Mouse (Mus musculus): ENCODE measurements at regions not wholly inside any gene's neighbourhood (a gene's known extent, or its start where the extent isn't known, plus 50 kb on each side); places are given as distances from the start of the nearest gene placed in this dataset.

GRCm38 (mm10) chr14:47863701-47864100 is 215.5 kb downstream of the Ktn1 start:
- TF ChIP-seq CTCF (IDR thresholded peaks at IDR 0.05; ENCODE audit: control insufficient read depth, insufficient read depth, low read length), result no peak
- TF ChIP-seq POLR2A (IDR thresholded peaks at IDR 0.05; ENCODE audit: borderline replicate concordance, control insufficient read depth, low read depth, low read length), result no peak
- no peak overlapping the region for H3K4me3 ChIP-seq (replicated peaks; ENCODE audit: control insufficient read depth, low read depth, low read length)
- no peaks in the 10 kb centered on the region; the same call in 1 of the 2 replicates for H3K4me1 ChIP-seq (ENCODE audit: control insufficient read depth, insufficient read depth, low read length)
- WGBS, result 3% methylated on average over 6 of the region's 6 CpGs
- H3K27ac ChIP-seq (ENCODE audit: control insufficient read depth, insufficient read depth, low read depth, low read length, poor library complexity), result no peak overlapping the region

- H3K4me1 ChIP-seq (ENCODE audit: control insufficient read depth, insufficient read depth, low read length), result no peaks in the 10 kb centered on the region; the same call in 1 of the 2 replicates
- no peak overlapping the region for H3K27ac ChIP-seq (ENCODE audit: control insufficient read depth, insufficient read depth, low read depth, low read length, poor library complexity)
- TF ChIP-seq POLR2A (IDR thresholded peaks at IDR 0.05; ENCODE audit: borderline replicate concordance, control insufficient read depth, low read depth, low read length), result no peak
- no peak for TF ChIP-seq CTCF (IDR thresholded peaks at IDR 0.05; ENCODE audit: control insufficient read depth, insufficient read depth, low read length)
- H3K4me3 ChIP-seq (replicated peaks; ENCODE audit: control insufficient read depth, low read depth, low read length), result no peak overlapping the region
- WGBS, result 59% methylated on average over 2 of the region's 2 CpGs
Measured at GRCm38 (mm10) chr14:47867017-47867416, 218.8 kb downstream of the Ktn1 start.

GRCm38 (mm10) chr14:47868258-47868780 is 220.1 kb downstream of the Ktn1 start:
- no peak for TF ChIP-seq POLR2A (IDR thresholded peaks at IDR 0.05; ENCODE audit: borderline replicate concordance, control insufficient read depth, low read depth, low read length)
- no peak for TF ChIP-seq CTCF (IDR thresholded peaks at IDR 0.05; ENCODE audit: control insufficient read depth, insufficient read depth, low read length)
- WGBS, result 70% methylated on average over 3 of the region's 3 CpGs

GRCm38 (mm10) chr14:47876585-47876984 is 228.3 kb downstream of the Ktn1 start:
- 13% methylated on average over 5 of the region's 5 CpGs for WGBS

More at GRCm38 (mm10) chr14:47868258-47868780, 220.1 kb downstream of the Ktn1 start:
- H3K4me3 ChIP-seq (replicated peaks; ENCODE audit: control insufficient read depth, low read depth, low read length), result no peak overlapping the region
- no peaks in the 10 kb centered on the region for H3K4me1 ChIP-seq (ENCODE audit: control insufficient read depth, insufficient read depth, low read length)
- no peak overlapping the region for H3K27ac ChIP-seq (ENCODE audit: control insufficient read depth, insufficient read depth, low read depth, low read length, poor library complexity)

DNA sequence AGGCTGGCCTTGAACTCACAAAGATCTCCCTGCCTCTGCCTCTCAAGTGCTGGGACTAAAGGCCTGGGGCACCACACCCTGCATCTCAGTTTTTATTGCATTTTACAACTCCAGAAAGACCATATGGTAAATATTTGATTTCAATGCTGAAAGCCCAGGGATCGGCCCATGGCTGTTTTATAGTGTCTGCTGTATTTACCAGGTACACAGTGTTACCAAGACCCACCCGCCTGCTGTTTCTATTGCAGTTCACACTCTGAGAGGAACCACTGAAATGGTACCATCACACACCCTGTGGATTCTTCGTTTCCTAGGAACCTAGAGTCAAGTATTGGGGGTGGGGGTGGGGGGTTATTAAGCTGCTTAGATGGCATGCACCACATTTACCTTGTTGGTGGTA is 228.9 kb downstream of the Ktn1 start:
- Histone ChIP-seq H3K4me1 (ENCODE audit: control insufficient read depth, insufficient read depth, low read length) (no peaks in the 10 kb centered on the region), H3K4me3 (replicated peaks; ENCODE audit: control insufficient read depth, low read depth, low read length) (no peak overlapping the region), H3K27ac (ENCODE audit: control insufficient read depth, insufficient read depth, low read depth, low read length, poor library complexity) (no peak overlapping the region)
- 78% methylated on average over 3 of the region's 3 CpGs for WGBS
- TF ChIP-seq CTCF (IDR thresholded peaks at IDR 0.05; ENCODE audit: control insufficient read depth, insufficient read depth, low read length) (no peak), POLR2A (IDR thresholded peaks at IDR 0.05; ENCODE audit: borderline replicate concordance, control insufficient read depth, low read depth, low read length) (no peak)

More at GRCm38 (mm10) chr14:47876585-47876984, 228.3 kb downstream of the Ktn1 start:
- no peak overlapping the region for H3K4me3 ChIP-seq (replicated peaks; ENCODE audit: control insufficient read depth, low read depth, low read length)
- H3K4me1 ChIP-seq (ENCODE audit: control insufficient read depth, insufficient read depth, low read length), result no peaks in the 10 kb centered on the region
- no peak overlapping the region for H3K27ac ChIP-seq (ENCODE audit: control insufficient read depth, insufficient read depth, low read depth, low read length, poor library complexity)
- no peak for TF ChIP-seq CTCF (IDR thresholded peaks at IDR 0.05; ENCODE audit: control insufficient read depth, insufficient read depth, low read length)

DNA sequence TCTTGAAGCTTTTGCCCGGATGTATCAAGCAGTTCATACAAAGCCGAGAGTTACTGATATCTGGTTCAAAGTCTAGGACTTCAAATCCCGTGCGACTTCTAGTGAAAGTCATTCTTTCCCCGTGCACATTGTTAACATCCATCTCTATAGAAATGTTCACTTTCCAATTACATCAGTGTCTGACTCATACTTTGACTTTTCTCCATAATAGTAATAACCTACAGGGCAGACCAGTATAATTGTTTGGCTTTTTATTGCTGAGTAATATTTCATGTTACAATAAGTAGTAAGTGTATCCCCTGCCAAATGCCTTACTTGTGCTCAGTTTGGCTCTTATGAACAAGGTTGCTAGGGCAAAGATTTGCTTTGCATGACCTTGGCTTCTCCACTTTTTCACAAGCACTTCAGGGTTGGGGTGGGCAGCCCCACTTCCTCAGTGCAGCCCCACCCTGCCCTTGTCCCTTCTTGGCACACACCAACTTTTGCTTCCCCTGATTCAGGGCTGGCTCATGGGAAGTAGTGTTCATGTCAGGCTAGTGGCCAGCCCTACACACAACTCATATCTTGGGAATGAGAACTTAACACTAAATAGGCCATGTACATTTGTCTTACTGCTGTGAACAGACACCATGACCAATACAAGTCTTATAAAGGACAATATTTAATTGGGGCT is 229.7 kb downstream of the Ktn1 start:
- no peaks in the 10 kb centered on the region for H3K4me1 ChIP-seq (ENCODE audit: control insufficient read depth, insufficient read depth, low read length)
- WGBS, result 82% methylated on average over 5 of the region's 5 CpGs
- TF ChIP-seq CTCF (IDR thresholded peaks at IDR 0.05; ENCODE audit: control insufficient read depth, insufficient read depth, low read length), result no peak
- TF ChIP-seq POLR2A (IDR thresholded peaks at IDR 0.05; ENCODE audit: borderline replicate concordance, control insufficient read depth, low read depth, low read length), result no peak
- H3K4me3 ChIP-seq (replicated peaks; ENCODE audit: control insufficient read depth, low read depth, low read length), result no peak overlapping the region
- H3K27ac ChIP-seq (ENCODE audit: control insufficient read depth, insufficient read depth, low read depth, low read length, poor library complexity), result no peak overlapping the region

DNA sequence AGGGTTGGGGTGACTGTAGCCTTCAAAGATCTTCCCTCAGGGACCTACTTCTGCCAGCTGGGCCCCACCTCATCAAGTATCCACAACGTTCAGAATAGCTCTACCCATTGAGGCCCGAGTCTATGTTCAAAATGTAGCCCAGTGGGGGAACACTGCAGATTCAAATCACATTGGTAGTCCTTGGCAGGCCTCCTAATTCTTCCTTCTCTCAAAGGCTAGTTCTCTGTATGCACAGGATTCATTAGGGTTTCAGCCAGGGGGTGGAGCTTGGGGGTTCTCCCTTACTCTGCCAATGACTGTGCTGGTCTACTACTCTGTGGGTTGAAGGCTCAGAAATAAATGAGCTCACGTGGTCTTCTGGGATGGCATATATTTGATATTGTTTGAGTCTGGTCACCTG is 235.3 kb upstream of the Peli2 start:
- H3K4me1 ChIP-seq (ENCODE audit: control insufficient read depth, insufficient read depth, low read length), result no peaks in the 10 kb centered on the region; the same call in 1 of the 2 replicates
- H3K27ac ChIP-seq (ENCODE audit: control insufficient read depth, insufficient read depth, low read depth, low read length, poor library complexity), result no peak overlapping the region
- whole genome bisulfite sequencing, result 71% methylated on average over 3 of the region's 3 CpGs
- TF ChIP-seq CTCF (IDR thresholded peaks at IDR 0.05; ENCODE audit: control insufficient read depth, insufficient read depth, low read length) (no peak), POLR2A (IDR thresholded peaks at IDR 0.05; ENCODE audit: borderline replicate concordance, control insufficient read depth, low read depth, low read length) (no peak)
- H3K4me3 ChIP-seq (replicated peaks; ENCODE audit: control insufficient read depth, low read depth, low read length), result no peak overlapping the region

- H3K4me3 ChIP-seq (replicated peaks; ENCODE audit: control insufficient read depth, low read depth, low read length), result no peak overlapping the region
- no peaks in the 10 kb centered on the region; the same call in 1 of the 2 replicates for H3K4me1 ChIP-seq (ENCODE audit: control insufficient read depth, insufficient read depth, low read length)
- H3K27ac ChIP-seq (ENCODE audit: control insufficient read depth, insufficient read depth, low read depth, low read length, poor library complexity), result no peak overlapping the region
- TF ChIP-seq POLR2A (IDR thresholded peaks at IDR 0.05; ENCODE audit: borderline replicate concordance, control insufficient read depth, low read depth, low read length) (no peak), CTCF (IDR thresholded peaks at IDR 0.05; ENCODE audit: control insufficient read depth, insufficient read depth, low read length) (no peak)
- WGBS, result 79% methylated on average over 9 of the region's 9 CpGs
Measured at GRCm38 (mm10) chr14:47890251-47891198, 230.1 kb upstream of the Peli2 start.

All from bone marrow, adult 2 months (tissue).